Mouse (Mus musculus) midbrain, embryonic 14.5 days (tissue): ENCODE data around the gene Prkra. TPM values are rescaled to one million over a fixed set of nuclear protein-coding genes. Genes with fewer than 3 reads are reported as not detected.
"Not testable (repeated sequence)": the region's sequence is repeated elsewhere in the genome, so short reads cannot be mapped to it uniquely, and the experiment has no call there.

Experiments used
- ATAC-seq: fragments of 200-750 bp; cut with Nextera tagmentation; 2 replicates; pipeline ENCODE4 v1.8.0; 2017; ENCODE audit warnings: moderate number of reproducible peaks, moderate library complexity; ENCODE audit not compliant: low FRiP score, low TSS enrichment
- DNase-seq: peaks from one replicate; pipeline ENCODE4 v3.0.0-alpha.2; 2015
- H3K27ac ChIP-seq: fragments of 300-500 bp; sonication (generic); replicated peaks from 2 replicates; pipeline ENCODE4 v1.5.1; 2014; ENCODE audit warnings: mild to moderate bottlenecking, low read depth, low read length, moderate library complexity
- H3K27me3 ChIP-seq: fragments of 300-500 bp; sonication (generic); 2 replicates; pipeline ENCODE4 v1.6.1; 2014; ENCODE audit warnings: low read length, control low read depth, mixed read lengths; ENCODE audit not compliant: control insufficient read depth, insufficient read depth
- H3K36me3 ChIP-seq: fragments of 300-500 bp; sonication (generic); 2 replicates; pipeline ENCODE4 v1.6.1; 2014; ENCODE audit warnings: low read length, control low read depth; ENCODE audit not compliant: control insufficient read depth, insufficient read depth
- H3K4me1 ChIP-seq: fragments of 300-500 bp; sonication (generic); 2 replicates; pipeline ENCODE4 v1.6.1; 2014; ENCODE audit warnings: mild to moderate bottlenecking, antibody characterized with exemption, low read length, control low read depth; ENCODE audit not compliant: control insufficient read depth, insufficient read depth
- H3K4me2 ChIP-seq: fragments of 300-500 bp; sonication (generic); 2 replicates; pipeline ENCODE4 v1.6.1; 2014; ENCODE audit warnings: mild to moderate bottlenecking, low read length, moderate library complexity
- H3K4me3 ChIP-seq: fragments of 300-500 bp; sonication (generic); replicated peaks from 2 replicates; pipeline ENCODE4 v1.5.1; 2014; ENCODE audit warnings: low read depth, low read length
- H3K9ac ChIP-seq: fragments of 300-500 bp; sonication (generic); replicated peaks from 2 replicates; pipeline ENCODE4 v1.6.1; 2014; ENCODE audit warnings: mild to moderate bottlenecking, low read length, moderate library complexity
- H3K9me3 ChIP-seq: fragments of 300-500 bp; sonication (generic); 2 replicates; pipeline ENCODE4 v1.6.1; 2016; ENCODE audit warnings: low read length, control low read depth, mixed read lengths; ENCODE audit not compliant: control insufficient read depth
- WGBS: fragments of 180-500 bp; shearing (Covaris S2); extraction: QIAGEN DNeasy Blood & Tissue Kit; methylation state at CpG from one replicate; pipeline ENCODE4 v1.1.7; 2014; 5-methylcytosine and 5-hydroxymethylcytosine counted together
- polyA plus RNA-seq: library from polyadenylated mRNA; unstranded; fragments of >200 nt; fragmentation: Nextera tagmentation; extraction: Ambion mirVana; gene quantifications from 2 replicates; pipeline ENCODE4 v1.2.1, GENCODE M21; 2014

Gene Prkra
- polyA plus RNA-seq, 1 experiment from 2014 or later, result 117 TPM

DNA sequence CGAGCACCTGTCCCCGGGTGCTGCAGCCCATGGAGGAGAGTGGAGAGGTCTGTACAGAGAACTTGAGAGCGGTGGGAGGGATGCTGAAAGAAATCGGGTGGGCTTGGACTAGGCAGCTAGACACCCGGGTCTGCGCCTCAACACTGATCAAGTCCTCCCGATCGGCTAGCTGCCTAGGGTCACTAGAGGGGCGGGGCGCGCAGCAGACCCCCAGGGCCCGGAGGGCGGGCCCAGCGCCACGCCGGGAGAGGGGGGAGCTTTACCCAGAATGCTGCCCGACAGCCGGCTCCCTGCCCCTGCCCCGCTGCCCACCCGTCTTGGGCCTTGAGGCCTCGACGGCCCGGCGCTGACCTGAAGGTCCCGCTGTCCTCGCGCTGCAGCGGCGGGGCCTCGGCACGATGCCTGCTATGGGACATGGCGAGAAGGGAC lies 360 bp downstream of the Prkra start:
- ATAC-seq (peak; percentile 70), DNase-seq (peak; percentile 77)
- peak overlapping the region; percentile 86 for H3K9ac ChIP-seq
- peak overlapping the region; percentile 91 for H3K27ac ChIP-seq
- H3K27me3 ChIP-seq, result no peaks in the 10 kb centered on the region
- H3K36me3 ChIP-seq, result peaks cover 5% of the 10 kb centered on the region
- H3K4me1 ChIP-seq, result peaks cover 6% of the 10 kb centered on the region
- no peaks in the 10 kb centered on the region for H3K9me3 ChIP-seq
- WGBS, result under 1% methylated on average over 31 of the region's 32 CpGs
- H3K4me2 ChIP-seq, result peak overlapping the region; percentile 69
- peak overlapping the region; percentile 70 for H3K4me3 ChIP-seq

DNA sequence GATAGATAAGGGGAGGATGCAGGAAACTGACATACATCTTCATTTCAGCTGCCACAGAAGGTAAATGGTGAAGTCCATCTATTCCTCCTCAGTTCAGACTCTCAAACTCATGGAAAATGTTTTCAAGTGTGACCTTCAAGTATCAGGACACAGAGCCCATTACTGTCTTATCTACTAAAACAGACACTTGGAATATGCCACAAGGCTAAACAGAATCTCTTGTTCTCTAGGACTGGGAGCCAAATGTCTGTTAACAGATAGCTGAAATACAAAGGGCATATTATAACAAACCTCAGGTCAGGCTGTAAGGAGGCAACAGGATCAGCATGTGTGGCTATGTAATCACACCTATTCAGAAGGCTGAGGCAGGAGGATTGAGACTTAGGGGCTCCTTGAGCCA lies 4.0 kb downstream of the Prkra start:
- Histone ChIP-seq H3K36me3 (peaks cover 37% of the 10 kb centered on the region), H3K4me1 (peaks cover 6% of the 10 kb centered on the region), H3K4me3 (no peak overlapping the region), H3K27ac (no peak overlapping the region), H3K9me3 (no peaks in the 10 kb centered on the region), H3K27me3 (no peaks in the 10 kb centered on the region), H3K4me2 (no peak overlapping the region), H3K9ac (no peak overlapping the region)
- ATAC-seq (no peak), DNase-seq (no peak)

DNA sequence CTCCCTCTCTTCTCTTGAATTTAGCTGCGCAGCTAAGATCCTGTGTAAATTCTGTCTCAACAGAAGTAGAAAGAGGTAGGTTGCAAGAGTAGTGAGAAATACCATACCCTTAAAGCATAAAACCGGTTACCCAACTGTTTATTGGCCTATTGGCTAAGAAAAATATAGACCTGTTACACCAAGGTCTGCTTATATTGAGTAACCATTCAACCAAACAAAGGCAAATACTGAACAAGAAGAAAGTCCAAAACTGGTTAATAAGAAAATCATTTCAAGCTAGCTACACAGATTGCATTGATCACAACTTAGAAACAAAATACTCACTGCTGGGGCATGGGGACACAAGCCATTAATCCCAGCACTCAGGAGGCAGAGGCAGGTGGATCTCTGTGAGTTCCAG lies 8.2 kb downstream of the Prkra start:
- H3K36me3 ChIP-seq, result peaks cover 73% of the 10 kb centered on the region
- no peak for DNase-seq
- H3K9ac ChIP-seq, result no peak overlapping the region
- no peaks in the 10 kb centered on the region for H3K27me3 ChIP-seq
- 97% methylated on average over 2 of the region's 2 CpGs for WGBS
- H3K4me1 ChIP-seq, result no peaks in the 10 kb centered on the region
- no peak overlapping the region for H3K4me2 ChIP-seq
- H3K9me3 ChIP-seq, result no peaks in the 10 kb centered on the region
- no peak overlapping the region for H3K4me3 ChIP-seq
- H3K27ac ChIP-seq, result no peak overlapping the region
- no peak for ATAC-seq

DNA sequence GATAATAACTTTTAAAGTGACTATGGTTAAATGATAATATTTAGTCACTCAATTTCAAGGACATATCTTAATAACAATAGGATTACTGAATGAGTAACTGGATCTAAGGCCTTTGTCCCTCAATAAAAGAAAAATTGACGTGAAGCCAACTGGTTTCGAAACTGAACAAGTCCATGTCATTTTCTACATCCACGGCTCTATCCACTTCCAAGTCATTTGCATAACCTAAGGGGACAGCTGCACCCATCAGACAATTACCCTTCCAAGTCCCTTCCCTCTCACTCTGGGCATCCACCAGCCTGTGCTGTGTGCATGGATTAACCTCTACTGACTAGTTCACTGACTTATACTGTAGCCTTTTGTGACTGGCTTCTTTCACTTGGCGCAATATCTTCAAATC lies 16.2 kb downstream of the Prkra start:
- Histone ChIP-seq H3K27me3 (no peaks in the 10 kb centered on the region), H3K4me3 (no peak overlapping the region), H3K9ac (no peak overlapping the region), H3K4me1 (no peaks in the 10 kb centered on the region), H3K9me3 (no peaks in the 10 kb centered on the region; the same call in 1 of the 2 replicates), H3K4me2 (no peak overlapping the region), H3K36me3 (peaks cover 87% of the 10 kb centered on the region), H3K27ac (no peak overlapping the region)
- WGBS, result 54% methylated on average over 4 of the region's 4 CpGs
- ATAC-seq (no peak), DNase-seq (no peak)

DNA sequence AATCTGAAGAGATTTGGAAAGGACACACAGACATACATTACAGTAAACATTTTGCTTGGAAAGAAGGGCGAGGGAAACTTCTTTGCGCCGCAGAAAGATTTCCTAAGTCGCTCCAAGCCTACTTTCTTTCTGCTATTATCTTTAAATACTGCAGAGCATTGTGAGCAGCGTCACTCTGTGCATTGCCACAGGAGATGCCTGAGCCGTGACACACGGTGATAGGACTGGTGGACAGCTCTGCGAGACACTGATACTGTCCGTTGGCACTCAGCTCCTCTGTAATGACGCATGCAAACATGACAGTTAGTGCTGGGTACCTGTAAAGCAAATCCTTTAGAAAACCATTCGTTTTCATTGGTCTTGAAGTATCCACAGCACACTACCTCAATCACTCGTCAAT lies 17.5 kb downstream of the Prkra start:
- Histone ChIP-seq H3K27me3 (no peaks in the 10 kb centered on the region), H3K36me3 (peaks cover 79% of the 10 kb centered on the region), H3K9ac (no peak overlapping the region), H3K4me3 (no peak overlapping the region), H3K9me3 (no peaks in the 10 kb centered on the region; the same call in 1 of the 2 replicates), H3K27ac (no peak overlapping the region), H3K4me1 (no peaks in the 10 kb centered on the region), H3K4me2 (no peak overlapping the region)
- no peak for ATAC-seq
- DNase-seq, result no peak
- 96% methylated on average over 12 of the region's 12 CpGs for WGBS

DNA sequence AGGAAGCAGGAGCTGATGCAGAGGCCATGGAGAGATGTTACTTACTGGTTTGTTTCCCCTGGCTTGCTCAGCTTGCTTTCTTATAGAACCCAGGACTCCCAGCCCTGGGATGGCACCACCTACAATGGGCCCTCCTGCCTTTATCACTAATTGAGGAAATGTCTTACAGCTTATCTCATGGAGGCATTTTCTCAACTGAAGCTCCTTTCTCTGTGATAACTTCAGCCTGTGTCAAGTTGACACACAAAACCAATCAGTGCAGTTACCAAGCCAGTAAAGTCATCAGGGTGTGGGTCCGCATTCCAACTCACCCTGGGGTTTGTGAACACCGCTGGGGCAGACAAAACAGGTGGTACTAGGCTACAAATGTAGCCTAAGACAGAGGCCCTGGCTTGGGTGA lies 25.5 kb downstream of the Prkra start:
- 90% methylated on average over 2 of the region's 2 CpGs for WGBS

DNA sequence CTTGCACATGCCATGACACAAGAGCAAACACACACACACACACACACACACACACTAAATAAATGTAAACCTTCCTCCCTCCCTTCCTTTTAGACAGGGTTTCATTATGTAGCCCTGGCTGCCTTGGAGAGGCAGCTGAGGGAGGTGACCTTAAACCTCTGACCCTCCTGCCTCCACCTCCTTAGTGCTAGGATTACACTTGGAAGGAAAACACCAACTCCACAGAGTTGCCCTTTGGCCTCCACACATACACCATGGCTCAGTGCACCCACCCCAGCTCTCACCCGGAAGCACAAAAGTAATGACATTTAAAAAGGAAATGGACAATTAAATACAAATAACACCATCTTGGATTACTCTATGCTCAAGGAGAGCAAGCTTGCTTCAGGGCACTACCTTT lies 26.1 kb downstream of the Prkra start:
- Histone ChIP-seq H3K4me2 (no peak overlapping the region), H3K36me3 (peaks cover 24% of the 10 kb centered on the region), H3K9ac (no peak overlapping the region), H3K27me3 (no peaks in the 10 kb centered on the region), H3K4me3 (no peak overlapping the region), H3K27ac (no peak overlapping the region), H3K9me3 (no peaks in the 10 kb centered on the region; the same call in 1 of the 2 replicates), H3K4me1 (no peaks in the 10 kb centered on the region)
- 91% methylated on average over 1 of the region's 1 CpGs for WGBS
- ATAC-seq (no peak), DNase-seq (no peak)

More for the DNA sequence above, 25.5 kb downstream of the Prkra start:
- H3K4me2 ChIP-seq, H3K9ac ChIP-seq, H3K27me3 ChIP-seq, H3K4me3 ChIP-seq, H3K4me1 ChIP-seq, ATAC-seq, H3K9me3 ChIP-seq, H3K27ac ChIP-seq, DNase-seq: not testable (repeated sequence)
- H3K36me3 ChIP-seq, result peaks cover 30% of the 10 kb centered on the region

DNA sequence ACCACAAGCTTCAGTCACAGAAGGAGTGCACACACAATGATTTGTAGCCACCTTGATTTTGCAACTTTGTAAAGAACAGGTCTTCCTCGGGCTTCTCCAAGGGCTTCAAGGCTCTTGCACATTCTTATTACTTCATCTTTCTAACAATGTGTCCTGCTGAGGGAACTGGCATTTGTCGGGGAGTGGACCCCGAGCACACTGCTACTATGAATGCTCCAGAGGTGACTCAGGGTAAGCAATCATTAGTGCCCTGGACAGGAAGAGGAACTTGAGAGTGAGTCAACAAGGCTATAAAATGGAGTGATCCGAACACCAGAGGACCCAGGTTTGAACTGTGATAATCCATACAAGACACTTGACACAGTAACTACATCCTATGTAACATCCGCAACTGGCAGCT lies 27.6 kb downstream of the Prkra start:
- 92% methylated on average over 5 of the region's 5 CpGs for WGBS
- H3K36me3 ChIP-seq, result peaks cover 18% of the 10 kb centered on the region; the same call in 1 of the 2 replicates
- ATAC-seq (no peak), DNase-seq (no peak)
- no peaks in the 10 kb centered on the region for H3K9me3 ChIP-seq
- no peaks in the 10 kb centered on the region for H3K4me1 ChIP-seq
- no peak overlapping the region for H3K4me2 ChIP-seq
- H3K9ac ChIP-seq, result no peak overlapping the region
- no peaks in the 10 kb centered on the region for H3K27me3 ChIP-seq
- no peak overlapping the region for H3K27ac ChIP-seq
- no peak overlapping the region for H3K4me3 ChIP-seq

DNA sequence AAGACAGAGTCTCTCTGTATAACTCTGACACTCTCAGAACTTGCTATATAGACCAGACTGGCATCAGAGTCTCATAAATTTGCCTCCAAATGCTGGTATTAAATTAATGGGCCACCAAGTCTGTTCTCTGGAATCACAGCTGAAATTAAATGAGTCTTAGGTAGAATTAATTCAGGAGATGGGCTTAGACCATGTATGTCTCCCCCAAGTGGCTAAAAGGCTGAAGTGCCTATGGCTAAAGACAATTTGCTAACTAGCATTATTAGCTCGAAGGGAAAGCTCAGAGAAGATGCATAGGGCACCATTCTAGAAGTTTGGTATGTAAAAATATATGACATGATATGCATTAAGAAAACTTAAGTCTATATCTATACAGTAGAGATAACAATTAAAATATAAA lies 29.7 kb downstream of the Prkra start:
- no peak; the same call in 1 of the 2 replicates for ATAC-seq
- no peaks in the 10 kb centered on the region for H3K4me1 ChIP-seq
- H3K9ac ChIP-seq, result no peak overlapping the region
- peaks cover 4% of the 10 kb centered on the region; the same call in 1 of the 2 replicates for H3K36me3 ChIP-seq
- H3K27me3 ChIP-seq, result no peaks in the 10 kb centered on the region
- DNase-seq, result peak; percentile 88
- no peak overlapping the region for H3K27ac ChIP-seq
- no peak overlapping the region for H3K4me2 ChIP-seq
- H3K9me3 ChIP-seq, result no peaks in the 10 kb centered on the region
- no peak overlapping the region for H3K4me3 ChIP-seq
- WGBS, result 33% methylated on average over 1 of the region's 1 CpGs
